9 mouse cellular contexts compared by ENCODE assay signal in genomic region chr19:47122802-47123201, GRCm38 (mm10). TPM values are rescaled to one million over a fixed set of nuclear protein-coding genes. Genes with fewer than 3 reads are reported as not detected.
DNase-seq lines count a peak whose midpoint lies in the region; ATAC-seq and TF ChIP-seq lines count a peak whose summit lies in the region.
"Had no signal": no experiment of that assay in that cellular context is flagged by ENCODE, and none has a peak within 500 bp of the region (broad histone marks: within the 10 kb centered on the region; RNA-seq: fewer than 3 reads in every experiment).

No protein-coding gene starts in this region.

- peak; percentile 15 for DNase-seq in heart, postnatal 0 days (ENCODE audit: low spot score)
- DNase-seq in heart, embryonic 10.5 days (ENCODE audit: low spot score): no peak
- no peak for DNase-seq in testis, postnatal 14 days (ENCODE audit: low spot score)
- DNase-seq in spleen, postnatal 4 days (ENCODE audit: low spot score in 2 of 2): peak; percentile 50 to 79
- no peak for DNase-seq in left cerebral cortex, adult 18-20 months (ENCODE audit: low spot score in 2 of 2)

- TF ChIP-seq EP300 in heart, postnatal 0 days (IDR thresholded peaks at IDR 0.05; ENCODE audit: low read depth): no peak

- H3K9me3 ChIP-seq in heart, postnatal 0 days (replicated peaks; ENCODE audit: control insufficient read depth, low read length): no peaks in the 10 kb centered on the region
- no peaks in the 10 kb centered on the region for H3K9me3 ChIP-seq in heart, embryonic 10.5 days
- H3K9me3 ChIP-seq in forebrain, embryonic 15.5 days: no peaks in the 10 kb centered on the region
- H3K9me3 ChIP-seq: limb, embryonic 12.5 days had no signal

- 0 out of 2 replicates have a peak, but pooled peaks cover 6% of the 10 kb centered on the region for H3K4me1 ChIP-seq in heart, postnatal 0 days (ENCODE audit: control insufficient read depth, insufficient read depth)
- H3K4me1 ChIP-seq in heart, embryonic 10.5 days: peaks cover 6% of the 10 kb centered on the region; the same call in 1 of the 2 replicates
- H3K4me1 ChIP-seq in testis, adult 2 months (ENCODE audit: control insufficient read depth, insufficient read depth, low read length): no peaks in the 10 kb centered on the region
- H3K4me1 ChIP-seq in forebrain, embryonic 15.5 days: no peaks in the 10 kb centered on the region
- H3K4me1 ChIP-seq: limb, embryonic 12.5 days had no signal

- TF ChIP-seq CTCF in heart, postnatal 0 days (IDR thresholded peaks at IDR 0.05; ENCODE audit: low read depth): peak; percentile 67
- TF ChIP-seq CTCF in testis, adult 2 months (IDR thresholded peaks at IDR 0.05; ENCODE audit: control insufficient read depth, insufficient read depth, insufficient replicate concordance, low read depth, low read length): peak; percentile 48; the same call in 1 of the 2 replicates

- H3K27me3 ChIP-seq in heart, postnatal 0 days (ENCODE audit: control insufficient read depth, insufficient read depth, low read length): no peaks in the 10 kb centered on the region
- no peaks in the 10 kb centered on the region for H3K27me3 ChIP-seq in heart, embryonic 10.5 days (ENCODE audit: insufficient read depth, poor library complexity, severe bottlenecking)
- no peaks in the 10 kb centered on the region for H3K27me3 ChIP-seq in testis, adult 2 months (ENCODE audit: control insufficient read depth, insufficient read depth, low read length)
- no peaks in the 10 kb centered on the region for H3K27me3 ChIP-seq in forebrain, embryonic 15.5 days
- H3K27me3 ChIP-seq: limb, embryonic 12.5 days had no signal

- TF ChIP-seq POLR2A in testis, adult 2 months (IDR thresholded peaks at IDR 0.05; ENCODE audit: control insufficient read depth, low read depth, low read length): no peak

- no peak overlapping the region for H3K4me3 ChIP-seq in heart, postnatal 0 days (ENCODE audit: low read depth, low read length)
- H3K4me3 ChIP-seq in heart, embryonic 10.5 days: no peak overlapping the region
- H3K4me3 ChIP-seq in testis, adult 2 months (ENCODE audit: control insufficient read depth, low read depth, low read length): no peak overlapping the region
- H3K4me3 ChIP-seq in forebrain, embryonic 15.5 days: no peak overlapping the region
- H3K4me3 ChIP-seq: limb, embryonic 12.5 days had no signal

- 26% methylated on average over 2 of the region's 2 CpGs for WGBS in heart, postnatal 0 days
- WGBS in heart, embryonic 10.5 days: 21% methylated on average over 2 of the region's 2 CpGs
- WGBS in forebrain, embryonic 15.5 days: 24% methylated on average over 2 of the region's 2 CpGs

- peaks cover 59% of the 10 kb centered on the region for H3K36me3 ChIP-seq in heart, postnatal 0 days (replicated peaks; ENCODE audit: control insufficient read depth, insufficient read depth, low read length)
- peaks cover 82% of the 10 kb centered on the region for H3K36me3 ChIP-seq in heart, embryonic 10.5 days
- H3K36me3 ChIP-seq in testis, adult 2 months (ENCODE audit: control insufficient read depth, insufficient read depth, low read length): peaks cover 1% of the 10 kb centered on the region; the same call in 1 of the 2 replicates
- H3K36me3 ChIP-seq in forebrain, embryonic 15.5 days: peaks cover 55% of the 10 kb centered on the region

- H3K4me2 ChIP-seq in heart, postnatal 0 days (ENCODE audit: low read depth, low read length): no peak overlapping the region
- H3K4me2 ChIP-seq in forebrain, embryonic 15.5 days (replicated peaks): no peak overlapping the region
- H3K4me2 ChIP-seq: limb, embryonic 12.5 days had no signal

- no peak overlapping the region for H3K9ac ChIP-seq in heart, postnatal 0 days (replicated peaks; ENCODE audit: low read depth, low read length)
- H3K9ac ChIP-seq in forebrain, embryonic 15.5 days (replicated peaks): no peak overlapping the region
- H3K9ac ChIP-seq: limb, embryonic 12.5 days had no signal

- H3K27ac ChIP-seq in heart, postnatal 0 days (ENCODE audit: low read depth): no peak overlapping the region
- no peak overlapping the region for H3K27ac ChIP-seq in heart, embryonic 10.5 days
- no peak overlapping the region for H3K27ac ChIP-seq in testis, adult 2 months (ENCODE audit: control insufficient read depth, insufficient read depth, low read depth, low read length)
- H3K27ac ChIP-seq in forebrain, embryonic 15.5 days (replicated peaks): no peak overlapping the region
- H3K27ac ChIP-seq: limb, embryonic 12.5 days had no signal

- ATAC-seq in heart, postnatal 0 days (ENCODE audit: insufficient read depth, low read depth): no peak
- ATAC-seq in erythroblast, adult 5-6 weeks (replicated peaks; ENCODE audit: low FRiP score, poor library complexity, severe bottlenecking): peak; percentile 54; the same call in 1 of the 2 replicates
- no peak for ATAC-seq in forebrain, embryonic 15.5 days (replicated peaks)

RNA-seq across cellular contexts. Expression of gene Calhm2, which starts 15.3 kb away (rescaled TPM):
- 2.4 and 6.8 TPM in 2 replicates for total RNA-seq in heart, postnatal 0 days (2014; rRNA removed; ENCODE audit: low replicate concordance)
- polyA plus RNA-seq in heart, postnatal 0 days (2015; fragmentation: Nextera tagmentation; extraction: Ambion mirVana): 3.1 and 3.5 TPM in 2 replicates
- 3.8 and 5.5 TPM in 2 replicates for polyA plus RNA-seq in heart, embryonic 10.5 days (2016; fragmentation: Nextera tagmentation; extraction: Ambion mirVana)
- polyA plus RNA-seq in testis, adult 2 months (2012; rRNA removed): 2.7 and 4.1 TPM in 2 replicates
- 2.3 and 4.0 TPM in 2 replicates for total RNA-seq in erythroblast, adult 5-6 weeks (2015; ENCODE audit: low replicate concordance)
- total RNA-seq in erythroblast, adult 5-6 weeks (2017; ENCODE audit: low replicate concordance): 1.4 and 3.5 TPM in 2 replicates
- polyA plus RNA-seq in forebrain, embryonic 15.5 days (2015; fragmentation: Nextera tagmentation; extraction: Ambion mirVana): 1.0 and 1.2 TPM in 2 replicates
- total RNA-seq in left cerebral cortex, adult 18-20 months (2021): 1 to 10 TPM; 8.2 to 9.5 TPM

RNA-seq across cellular contexts. Expression of gene Calhm1, which starts 21.3 kb away (rescaled TPM):
- not detected in 2 replicates for total RNA-seq in heart, postnatal 0 days (2014; rRNA removed; ENCODE audit: low replicate concordance)
- not detected in 2 replicates for polyA plus RNA-seq in heart, postnatal 0 days (2015; fragmentation: Nextera tagmentation; extraction: Ambion mirVana)
- not detected in 2 replicates for polyA plus RNA-seq in heart, embryonic 10.5 days (2016; fragmentation: Nextera tagmentation; extraction: Ambion mirVana)
- not detected in 2 replicates for polyA plus RNA-seq in testis, adult 2 months (2012; rRNA removed)
- total RNA-seq in erythroblast, adult 5-6 weeks (2015; ENCODE audit: low replicate concordance): not detected in 2 replicates
- not detected in 2 replicates for total RNA-seq in erythroblast, adult 5-6 weeks (2017; ENCODE audit: low replicate concordance)
- not detected in 2 replicates for polyA plus RNA-seq in forebrain, embryonic 15.5 days (2015; fragmentation: Nextera tagmentation; extraction: Ambion mirVana)
- total RNA-seq in left cerebral cortex, adult 18-20 months (2021): not detected
- polyA plus RNA-seq: limb, embryonic 12.5 days had no signal

RNA-seq across cellular contexts. Expression of gene Pdcd11, which starts 32.2 kb away (rescaled TPM):
- 7.7 and 8.8 TPM in 2 replicates for total RNA-seq in heart, postnatal 0 days (2014; rRNA removed; ENCODE audit: low replicate concordance)
- polyA plus RNA-seq in heart, postnatal 0 days (2015; fragmentation: Nextera tagmentation; extraction: Ambion mirVana): 3.2 and 4.0 TPM in 2 replicates
- 9.1 and 10.2 TPM in 2 replicates for polyA plus RNA-seq in heart, embryonic 10.5 days (2016; fragmentation: Nextera tagmentation; extraction: Ambion mirVana)
- polyA plus RNA-seq in testis, adult 2 months (2012; rRNA removed): 6.6 and 6.8 TPM in 2 replicates
- total RNA-seq in erythroblast, adult 5-6 weeks (2015; ENCODE audit: low replicate concordance): 2.9 and 3.1 TPM in 2 replicates
- total RNA-seq in erythroblast, adult 5-6 weeks (2017; ENCODE audit: low replicate concordance): 3.2 and 3.9 TPM in 2 replicates
- polyA plus RNA-seq in forebrain, embryonic 15.5 days (2015; fragmentation: Nextera tagmentation; extraction: Ambion mirVana): 7.3 and 8.6 TPM in 2 replicates
- 10 to 100 TPM; 15.3 to 16.3 TPM for total RNA-seq in left cerebral cortex, adult 18-20 months (2021)

RNA-seq across cellular contexts. Expression of gene Usmg5, which starts 32.4 kb away (rescaled TPM):
- total RNA-seq in heart, postnatal 0 days (2014; rRNA removed; ENCODE audit: low replicate concordance): 1,537 and 1,673 TPM in 2 replicates
- polyA plus RNA-seq in heart, postnatal 0 days (2015; fragmentation: Nextera tagmentation; extraction: Ambion mirVana): 5,899 and 6,150 TPM in 2 replicates
- polyA plus RNA-seq in heart, embryonic 10.5 days (2016; fragmentation: Nextera tagmentation; extraction: Ambion mirVana): 1,489 and 2,027 TPM in 2 replicates
- polyA plus RNA-seq in testis, adult 2 months (2012; rRNA removed): 104 and 138 TPM in 2 replicates
- total RNA-seq in erythroblast, adult 5-6 weeks (2015; ENCODE audit: low replicate concordance): 199 and 243 TPM in 2 replicates
- total RNA-seq in erythroblast, adult 5-6 weeks (2017; ENCODE audit: low replicate concordance): 86.3 and 111 TPM in 2 replicates
- 1,420 and 1,492 TPM in 2 replicates for polyA plus RNA-seq in forebrain, embryonic 15.5 days (2015; fragmentation: Nextera tagmentation; extraction: Ambion mirVana)
- total RNA-seq in left cerebral cortex, adult 18-20 months (2021): 100 to 1,000 TPM; 757 to 769 TPM

RNA-seq across cellular contexts. Expression of gene Calhm3, which starts 34.8 kb away (rescaled TPM):
- not detected in 2 replicates for total RNA-seq in heart, postnatal 0 days (2014; rRNA removed; ENCODE audit: low replicate concordance)
- not detected in 2 replicates for polyA plus RNA-seq in heart, postnatal 0 days (2015; fragmentation: Nextera tagmentation; extraction: Ambion mirVana)
- polyA plus RNA-seq in heart, embryonic 10.5 days (2016; fragmentation: Nextera tagmentation; extraction: Ambion mirVana): not detected in 2 replicates
- polyA plus RNA-seq in testis, adult 2 months (2012; rRNA removed): 0.30 TPM in 1 of 2 replicates, not detected in the other
- not detected in 2 replicates for total RNA-seq in erythroblast, adult 5-6 weeks (2015; ENCODE audit: low replicate concordance)
- total RNA-seq in erythroblast, adult 5-6 weeks (2017; ENCODE audit: low replicate concordance): not detected in 2 replicates
- polyA plus RNA-seq in forebrain, embryonic 15.5 days (2015; fragmentation: Nextera tagmentation; extraction: Ambion mirVana): not detected in 2 replicates
- total RNA-seq in left cerebral cortex, adult 18-20 months (2021): not detected
- polyA plus RNA-seq: limb, embryonic 12.5 days had no signal

Comparison
In these comparisons a context has a peak if more than half of its experiments do, and no peak if none do; other contexts are left out.
1. DNase-seq: peak in heart, postnatal 0 days (single experiment) and spleen, postnatal 4 days (2 of 2); none in heart, embryonic 10.5 days (single experiment), testis, postnatal 14 days (single experiment) and left cerebral cortex, adult 18-20 months (0 of 2).